20 mouse cellular contexts compared by ENCODE assay signal in the genomic region with DNA sequence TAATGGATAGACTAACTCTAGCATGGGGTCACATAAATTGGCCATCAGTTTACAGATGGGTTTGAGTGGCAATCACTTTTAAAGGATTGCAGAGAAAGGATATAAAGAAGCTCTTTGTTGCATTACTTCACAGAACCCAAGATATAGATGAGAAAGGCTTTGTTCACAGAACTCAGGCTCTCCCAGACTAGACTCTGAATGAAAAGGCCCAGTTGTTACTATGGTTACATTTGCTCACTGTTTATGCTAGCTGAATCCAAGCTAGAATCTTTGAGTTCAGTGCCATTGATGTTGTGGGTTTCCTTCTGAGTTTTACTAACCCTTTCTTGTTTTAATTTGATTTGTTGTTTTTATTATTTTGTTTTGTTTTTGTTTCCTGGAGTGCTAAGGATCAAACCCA. TPM values are rescaled to one million over a fixed set of nuclear protein-coding genes. Genes with fewer than 3 reads are reported as not detected.
DNase-seq lines count a peak whose midpoint lies in the region; ATAC-seq and TF ChIP-seq lines count a peak whose summit lies in the region.
"Had no signal": no experiment of that assay in that cellular context is flagged by ENCODE, and none has a peak within 500 bp of the region (broad histone marks: within the 10 kb centered on the region; RNA-seq: fewer than 3 reads in every experiment).

No protein-coding gene starts in this region.

- H3K4me2 ChIP-seq in forebrain, embryonic 14.5 days (ENCODE audit: low read length), result no peak overlapping the region
- H3K4me2 ChIP-seq in forebrain, embryonic 15.5 days (replicated peaks), result no peak overlapping the region
- no peak overlapping the region for H3K4me2 ChIP-seq in forebrain, embryonic 16.5 days (ENCODE audit: low read length)
- H3K4me2 ChIP-seq in hindbrain, postnatal 0 days (ENCODE audit: low read depth, low read length), result no peak overlapping the region
- H3K4me2 ChIP-seq in neural tube, embryonic 13.5 days, result no peak overlapping the region
- no peak overlapping the region for H3K4me2 ChIP-seq in intestine, postnatal 0 days (replicated peaks; ENCODE audit: low read depth)
- H3K4me2 ChIP-seq: heart, embryonic 13.5 days had no signal

- no peaks in the 10 kb centered on the region for H3K4me1 ChIP-seq in forebrain, embryonic 14.5 days (ENCODE audit: control insufficient read depth, insufficient read depth, low read length)
- no peaks in the 10 kb centered on the region for H3K4me1 ChIP-seq in forebrain, embryonic 15.5 days
- no peaks in the 10 kb centered on the region for H3K4me1 ChIP-seq in forebrain, embryonic 16.5 days (replicated peaks; ENCODE audit: control insufficient read depth, insufficient read depth, low read length)
- H3K4me1 ChIP-seq in hindbrain, postnatal 0 days (ENCODE audit: insufficient read depth, low read length), result no peaks in the 10 kb centered on the region
- no peaks in the 10 kb centered on the region for H3K4me1 ChIP-seq in neural tube, embryonic 13.5 days (replicated peaks)
- no peaks in the 10 kb centered on the region for H3K4me1 ChIP-seq in intestine, postnatal 0 days (replicated peaks; ENCODE audit: control insufficient read depth, insufficient read depth, low read length)

- H3K27ac ChIP-seq in forebrain, embryonic 14.5 days (ENCODE audit: low read depth, low read length), result no peak overlapping the region
- no peak overlapping the region for H3K27ac ChIP-seq in forebrain, embryonic 15.5 days (replicated peaks)
- H3K27ac ChIP-seq in forebrain, embryonic 16.5 days (ENCODE audit: low read length), result no peak overlapping the region
- peak overlapping the region; percentile 52 for H3K27ac ChIP-seq in hindbrain, postnatal 0 days
- peak overlapping the region; percentile 59; the same call in 1 of the 2 replicates for H3K27ac ChIP-seq in neural tube, embryonic 13.5 days (replicated peaks)
- no peak overlapping the region for H3K27ac ChIP-seq in intestine, postnatal 0 days (ENCODE audit: low read depth, low read length)
- H3K27ac ChIP-seq: heart, embryonic 13.5 days had no signal

- H3K9me3 ChIP-seq in forebrain, embryonic 14.5 days (replicated peaks; ENCODE audit: control insufficient read depth, low read length), result no peaks in the 10 kb centered on the region
- no peaks in the 10 kb centered on the region for H3K9me3 ChIP-seq in forebrain, embryonic 15.5 days
- no peaks in the 10 kb centered on the region for H3K9me3 ChIP-seq in forebrain, embryonic 16.5 days (ENCODE audit: control insufficient read depth, low read length)
- no peaks in the 10 kb centered on the region for H3K9me3 ChIP-seq in hindbrain, postnatal 0 days (ENCODE audit: low read length)
- H3K9me3 ChIP-seq in neural tube, embryonic 13.5 days, result no peaks in the 10 kb centered on the region
- no peaks in the 10 kb centered on the region for H3K9me3 ChIP-seq in intestine, postnatal 0 days (ENCODE audit: control insufficient read depth)
- H3K9me3 ChIP-seq: heart, embryonic 13.5 days had no signal

- no peak for TF ChIP-seq CTCF in hindbrain, postnatal 0 days (IDR thresholded peaks at IDR 0.05; ENCODE audit: low read depth)
- no peak for TF ChIP-seq CTCF in intestine, postnatal 0 days (IDR thresholded peaks at IDR 0.05; ENCODE audit: low read depth)

- no peak overlapping the region for H3K4me3 ChIP-seq in forebrain, embryonic 14.5 days (ENCODE audit: low read depth, low read length)
- no peak overlapping the region for H3K4me3 ChIP-seq in forebrain, embryonic 15.5 days
- H3K4me3 ChIP-seq in forebrain, embryonic 16.5 days (replicated peaks; ENCODE audit: low read length), result no peak overlapping the region
- H3K4me3 ChIP-seq in hindbrain, postnatal 0 days (ENCODE audit: low read length), result no peak overlapping the region
- no peak overlapping the region for H3K4me3 ChIP-seq in neural tube, embryonic 13.5 days
- no peak overlapping the region for H3K4me3 ChIP-seq in intestine, postnatal 0 days (ENCODE audit: low read depth, low read length)
- H3K4me3 ChIP-seq: erythroblast, embryonic 14.5 days; heart, embryonic 13.5 days had no signal

- peaks cover 85% of the 10 kb centered on the region for H3K36me3 ChIP-seq in forebrain, embryonic 14.5 days (ENCODE audit: control insufficient read depth, insufficient read depth, low read length)
- peaks cover 78% of the 10 kb centered on the region for H3K36me3 ChIP-seq in forebrain, embryonic 15.5 days
- H3K36me3 ChIP-seq in forebrain, embryonic 16.5 days (ENCODE audit: control insufficient read depth, insufficient read depth), result peaks cover 43% of the 10 kb centered on the region
- H3K36me3 ChIP-seq in hindbrain, postnatal 0 days (ENCODE audit: insufficient read depth, low read length), result peaks cover 31% of the 10 kb centered on the region
- peaks cover 83% of the 10 kb centered on the region for H3K36me3 ChIP-seq in neural tube, embryonic 13.5 days
- H3K36me3 ChIP-seq in intestine, postnatal 0 days (ENCODE audit: control insufficient read depth, insufficient read depth), result peaks cover 70% of the 10 kb centered on the region

- DNase-seq in forebrain, embryonic 14.5 days (ENCODE audit: low spot score), result peak; percentile 65
- peak; percentile 41 for DNase-seq in hindbrain, postnatal 0 days (ENCODE audit: low spot score)
- DNase-seq in left cerebral cortex, adult 11 months (ENCODE audit: low spot score), result no peak
- DNase-seq: adrenal gland, adult 2 months; cerebellum, adult 11-12 months; cerebellum, postnatal 25 days; heart, adult 11 months; heart, postnatal 36 days; kidney, adult 8-10 months; kidney, postnatal 25 days; liver; liver, postnatal 0 days; thymus, postnatal 14 days had no signal

- no peak overlapping the region for H3K9ac ChIP-seq in forebrain, embryonic 14.5 days (ENCODE audit: low read length)
- H3K9ac ChIP-seq in forebrain, embryonic 15.5 days (replicated peaks), result no peak overlapping the region
- no peak overlapping the region for H3K9ac ChIP-seq in forebrain, embryonic 16.5 days (replicated peaks; ENCODE audit: low read depth, low read length)
- no peak overlapping the region for H3K9ac ChIP-seq in hindbrain, postnatal 0 days (replicated peaks; ENCODE audit: low read length)
- no peak overlapping the region for H3K9ac ChIP-seq in neural tube, embryonic 13.5 days
- no peak overlapping the region for H3K9ac ChIP-seq in intestine, postnatal 0 days (ENCODE audit: low read depth, low read length)
- H3K9ac ChIP-seq: heart, embryonic 13.5 days; liver, postnatal 0 days had no signal

- peak; percentile 49 for ATAC-seq in forebrain, embryonic 14.5 days
- no peak for ATAC-seq in forebrain, embryonic 15.5 days (replicated peaks)
- peak; percentile 41; the same call in 1 of the 2 replicates for ATAC-seq in forebrain, embryonic 16.5 days
- ATAC-seq in hindbrain, postnatal 0 days, result peak; percentile 59
- no peak for ATAC-seq in neural tube, embryonic 13.5 days (ENCODE audit: low read depth)
- no peak for ATAC-seq in intestine, postnatal 0 days
- ATAC-seq: liver, postnatal 0 days had no signal

- H3K27me3 ChIP-seq in forebrain, embryonic 14.5 days (replicated peaks; ENCODE audit: control insufficient read depth, insufficient read depth, low read length), result no peaks in the 10 kb centered on the region
- H3K27me3 ChIP-seq in forebrain, embryonic 15.5 days, result no peaks in the 10 kb centered on the region
- H3K27me3 ChIP-seq in forebrain, embryonic 16.5 days (replicated peaks; ENCODE audit: control insufficient read depth, insufficient read depth, low read length), result no peaks in the 10 kb centered on the region
- no peaks in the 10 kb centered on the region for H3K27me3 ChIP-seq in hindbrain, postnatal 0 days (ENCODE audit: insufficient read depth, low read length)
- no peaks in the 10 kb centered on the region for H3K27me3 ChIP-seq in neural tube, embryonic 13.5 days
- no peaks in the 10 kb centered on the region for H3K27me3 ChIP-seq in intestine, postnatal 0 days (replicated peaks; ENCODE audit: control insufficient read depth, insufficient read depth, low read length)
- H3K27me3 ChIP-seq: heart, embryonic 13.5 days had no signal

RNA-seq across cellular contexts. Expression of gene Mtch2, which starts 17.2 kb away (rescaled TPM):
- 318 and 353 TPM in 2 replicates for polyA plus RNA-seq in forebrain, embryonic 14.5 days (2014; fragmentation: Nextera tagmentation; extraction: Ambion mirVana)
- 266 and 283 TPM in 2 replicates for polyA plus RNA-seq in forebrain, embryonic 15.5 days (2015; fragmentation: Nextera tagmentation; extraction: Ambion mirVana)
- 264 and 287 TPM in 2 replicates for polyA plus RNA-seq in forebrain, embryonic 16.5 days (2015; fragmentation: Nextera tagmentation; extraction: Ambion mirVana)
- 111 and 126 TPM in 2 replicates for total RNA-seq in hindbrain, postnatal 0 days (2014; rRNA removed)
- 202 and 214 TPM in 2 replicates for polyA plus RNA-seq in hindbrain, postnatal 0 days (2015; fragmentation: Nextera tagmentation; extraction: Ambion mirVana)
- polyA plus RNA-seq in neural tube, embryonic 13.5 days (2015; fragmentation: Nextera tagmentation; extraction: Ambion mirVana), result 257 and 263 TPM in 2 replicates
- 196 and 216 TPM in 2 replicates for polyA plus RNA-seq in intestine, postnatal 0 days (2015; fragmentation: Nextera tagmentation; extraction: Ambion mirVana)

RNA-seq across cellular contexts. Expression of gene C1qtnf4, which starts 21.5 kb away (rescaled TPM):
- 18.4 and 18.8 TPM in 2 replicates for polyA plus RNA-seq in forebrain, embryonic 14.5 days (2014; fragmentation: Nextera tagmentation; extraction: Ambion mirVana)
- 68.5 and 70.6 TPM in 2 replicates for polyA plus RNA-seq in forebrain, embryonic 15.5 days (2015; fragmentation: Nextera tagmentation; extraction: Ambion mirVana)
- 28.6 and 29.9 TPM in 2 replicates for polyA plus RNA-seq in forebrain, embryonic 16.5 days (2015; fragmentation: Nextera tagmentation; extraction: Ambion mirVana)
- total RNA-seq in hindbrain, postnatal 0 days (2014; rRNA removed), result 552 and 661 TPM in 2 replicates
- polyA plus RNA-seq in hindbrain, postnatal 0 days (2015; fragmentation: Nextera tagmentation; extraction: Ambion mirVana), result 228 and 230 TPM in 2 replicates
- 94.0 and 113 TPM in 2 replicates for polyA plus RNA-seq in neural tube, embryonic 13.5 days (2015; fragmentation: Nextera tagmentation; extraction: Ambion mirVana)
- 6.5 and 7.6 TPM in 2 replicates for polyA plus RNA-seq in intestine, postnatal 0 days (2015; fragmentation: Nextera tagmentation; extraction: Ambion mirVana)
- total RNA-seq: megakaryocyte-erythroid progenitor cell, adult 5-6 weeks had no signal

RNA-seq across cellular contexts. Expression of gene Kbtbd4, which starts 40.4 kb away (rescaled TPM):
- 51.1 and 55.9 TPM in 2 replicates for polyA plus RNA-seq in forebrain, embryonic 14.5 days (2014; fragmentation: Nextera tagmentation; extraction: Ambion mirVana)
- 58.7 and 63.8 TPM in 2 replicates for polyA plus RNA-seq in forebrain, embryonic 15.5 days (2015; fragmentation: Nextera tagmentation; extraction: Ambion mirVana)
- 61.9 and 62.3 TPM in 2 replicates for polyA plus RNA-seq in forebrain, embryonic 16.5 days (2015; fragmentation: Nextera tagmentation; extraction: Ambion mirVana)
- 43.1 and 43.6 TPM in 2 replicates for total RNA-seq in hindbrain, postnatal 0 days (2014; rRNA removed)
- 46.7 and 49.5 TPM in 2 replicates for polyA plus RNA-seq in hindbrain, postnatal 0 days (2015; fragmentation: Nextera tagmentation; extraction: Ambion mirVana)
- polyA plus RNA-seq in neural tube, embryonic 13.5 days (2015; fragmentation: Nextera tagmentation; extraction: Ambion mirVana), result 51.2 and 51.6 TPM in 2 replicates
- polyA plus RNA-seq in intestine, postnatal 0 days (2015; fragmentation: Nextera tagmentation; extraction: Ambion mirVana), result 12.0 and 13.1 TPM in 2 replicates

RNA-seq across cellular contexts. Expression of gene Ndufs3, which starts 40.4 kb away (rescaled TPM):
- 230 and 240 TPM in 2 replicates for polyA plus RNA-seq in forebrain, embryonic 14.5 days (2014; fragmentation: Nextera tagmentation; extraction: Ambion mirVana)
- polyA plus RNA-seq in forebrain, embryonic 15.5 days (2015; fragmentation: Nextera tagmentation; extraction: Ambion mirVana), result 213 and 219 TPM in 2 replicates
- 211 and 212 TPM in 2 replicates for polyA plus RNA-seq in forebrain, embryonic 16.5 days (2015; fragmentation: Nextera tagmentation; extraction: Ambion mirVana)
- 186 TPM in 2 replicates for total RNA-seq in hindbrain, postnatal 0 days (2014; rRNA removed)
- polyA plus RNA-seq in hindbrain, postnatal 0 days (2015; fragmentation: Nextera tagmentation; extraction: Ambion mirVana), result 271 and 274 TPM in 2 replicates
- 211 and 216 TPM in 2 replicates for polyA plus RNA-seq in neural tube, embryonic 13.5 days (2015; fragmentation: Nextera tagmentation; extraction: Ambion mirVana)
- 263 and 280 TPM in 2 replicates for polyA plus RNA-seq in intestine, postnatal 0 days (2015; fragmentation: Nextera tagmentation; extraction: Ambion mirVana)

Comparison
In these comparisons a context has a peak if more than half of its experiments do, and no peak if none do; other contexts are left out.
1. ATAC-seq: peak in forebrain, embryonic 14.5 days (single experiment), forebrain, embryonic 16.5 days (single experiment) and hindbrain, postnatal 0 days (single experiment); none in forebrain, embryonic 15.5 days (single experiment), neural tube, embryonic 13.5 days (single experiment) and intestine, postnatal 0 days (single experiment).
2. H3K27ac ChIP-seq: peak in hindbrain, postnatal 0 days (single experiment) and neural tube, embryonic 13.5 days (single experiment); none in forebrain, embryonic 14.5 days (single experiment), forebrain, embryonic 15.5 days (single experiment), forebrain, embryonic 16.5 days (single experiment) and intestine, postnatal 0 days (single experiment).